Mouse (Mus musculus) MEL-GATA-1-ER (cell line): ENCODE measurements around the gene Pwp2.
"Not testable (repeated sequence)": the region's sequence is repeated elsewhere in the genome, so short reads cannot be mapped to it uniquely, and the experiment has no call there.

ENCODE experiments used
- DNase-seq: peaks from one replicate; pipeline ENCODE4 v3.0.0-alpha.2; 2012; ENCODE audit warnings: low read depth; ENCODE audit errors: extremely low read depth

Gene Pwp2

DNA sequence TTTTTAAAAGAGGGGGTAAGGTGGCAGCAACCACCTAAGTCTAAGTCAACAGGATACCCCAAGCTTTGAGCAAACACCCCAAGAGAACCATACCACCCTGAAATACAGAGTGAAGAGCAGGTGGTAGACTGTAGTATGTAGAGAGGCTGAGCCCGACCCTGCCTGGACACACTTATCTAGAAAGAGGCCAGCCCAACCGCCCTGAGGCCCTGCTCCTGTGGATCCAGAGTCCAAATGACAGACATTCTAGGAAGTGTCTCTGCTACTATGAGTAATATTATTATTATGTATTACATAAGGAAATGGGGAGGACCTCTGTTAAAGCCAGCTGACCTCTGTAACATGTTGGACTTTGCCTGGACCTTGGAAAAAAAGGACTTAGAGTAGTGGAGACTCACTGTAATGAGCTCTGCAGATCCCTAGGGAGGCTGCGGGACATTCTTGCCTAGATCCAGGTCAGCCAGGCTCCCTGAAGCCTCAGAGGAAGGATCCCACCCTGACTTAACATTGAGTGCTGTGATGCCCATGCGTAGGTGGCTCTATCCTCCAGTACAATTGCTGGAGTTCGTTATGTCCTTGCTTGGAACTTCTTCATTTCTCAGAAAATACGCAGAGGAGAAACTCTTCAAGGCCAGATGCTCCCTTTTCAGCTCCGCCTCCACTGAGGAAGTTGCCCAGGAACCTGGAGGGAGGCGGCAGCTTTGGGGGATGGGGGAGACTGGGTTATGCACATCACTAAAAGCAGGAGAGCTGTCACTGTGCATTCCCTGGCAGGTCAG is 41.0 kb downstream of the Pwp2 start:
- DNase-seq = no peak

DNA sequence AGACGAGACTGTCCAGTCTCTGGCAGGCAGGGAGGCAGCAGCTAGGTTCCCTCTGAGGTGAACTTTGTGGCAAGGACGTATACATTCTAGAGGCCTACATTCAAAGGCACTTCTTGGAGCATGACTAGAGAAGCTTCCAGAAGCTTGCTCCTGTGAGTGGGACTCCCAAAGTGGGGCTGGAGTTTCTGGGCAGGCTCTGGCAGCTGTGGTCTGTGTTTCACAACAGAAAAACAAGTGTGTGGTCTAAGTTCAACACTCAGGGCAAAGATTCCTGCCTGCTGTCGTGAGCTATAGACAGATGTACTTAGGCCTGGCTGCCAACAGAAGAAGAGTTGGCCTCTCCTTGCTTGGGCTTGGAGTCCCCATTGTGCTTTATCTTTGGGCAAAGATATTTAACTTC is 44.1 kb downstream of the Pwp2 start:
- DNase-seq = no peak

DNA sequence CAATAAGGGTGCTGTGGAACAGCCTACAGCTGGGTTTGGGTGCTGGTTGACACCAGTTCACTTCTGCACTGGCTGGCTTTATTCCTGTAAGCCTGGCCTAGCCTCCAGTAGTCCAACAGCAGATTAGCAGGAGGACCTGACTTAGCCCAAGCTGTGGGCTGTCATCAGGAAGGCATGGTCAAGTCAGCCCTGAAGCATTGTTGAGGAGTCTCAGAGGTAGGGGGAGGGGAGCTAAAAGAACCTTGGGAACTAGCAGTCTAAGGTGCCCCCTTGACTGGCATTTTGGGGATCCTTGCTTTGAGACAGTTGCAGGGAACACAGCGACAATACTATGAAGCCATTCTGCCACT is 44.7 kb downstream of the Pwp2 start:
- DNase-seq = no peak

DNA sequence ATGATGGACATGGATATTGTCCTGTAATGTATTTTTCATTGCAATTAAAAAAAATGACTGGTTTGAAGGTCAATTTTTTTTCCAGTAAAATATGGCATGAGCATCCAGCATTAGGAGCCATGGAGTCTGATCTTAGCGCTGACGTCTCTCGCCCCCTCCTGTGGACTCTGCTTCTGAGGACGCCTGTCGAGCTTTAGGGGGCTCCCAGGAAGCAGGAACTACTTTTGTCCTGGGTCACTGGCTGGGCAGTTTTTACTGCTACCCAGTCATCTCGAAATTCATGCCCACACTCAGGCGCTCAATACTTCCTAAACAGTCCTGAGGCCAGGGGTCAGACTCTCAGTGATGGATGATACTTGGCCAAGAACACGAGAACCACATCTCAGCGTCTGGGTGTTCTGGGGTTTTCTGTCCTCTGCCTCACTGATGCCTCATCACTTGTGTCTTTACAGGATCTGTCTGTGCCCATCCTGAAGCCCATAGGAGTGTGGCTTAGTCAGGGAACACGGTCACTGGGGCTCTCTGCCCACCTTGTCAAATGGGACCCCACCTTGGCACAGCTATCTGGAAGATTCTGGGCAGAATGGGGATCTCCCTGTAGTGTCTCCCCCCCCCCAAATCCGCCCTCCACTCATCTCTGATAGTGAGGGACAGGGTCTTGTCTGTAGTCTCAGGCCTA is 45.2 kb downstream of the Pwp2 start:
- no peak for DNase-seq

DNA sequence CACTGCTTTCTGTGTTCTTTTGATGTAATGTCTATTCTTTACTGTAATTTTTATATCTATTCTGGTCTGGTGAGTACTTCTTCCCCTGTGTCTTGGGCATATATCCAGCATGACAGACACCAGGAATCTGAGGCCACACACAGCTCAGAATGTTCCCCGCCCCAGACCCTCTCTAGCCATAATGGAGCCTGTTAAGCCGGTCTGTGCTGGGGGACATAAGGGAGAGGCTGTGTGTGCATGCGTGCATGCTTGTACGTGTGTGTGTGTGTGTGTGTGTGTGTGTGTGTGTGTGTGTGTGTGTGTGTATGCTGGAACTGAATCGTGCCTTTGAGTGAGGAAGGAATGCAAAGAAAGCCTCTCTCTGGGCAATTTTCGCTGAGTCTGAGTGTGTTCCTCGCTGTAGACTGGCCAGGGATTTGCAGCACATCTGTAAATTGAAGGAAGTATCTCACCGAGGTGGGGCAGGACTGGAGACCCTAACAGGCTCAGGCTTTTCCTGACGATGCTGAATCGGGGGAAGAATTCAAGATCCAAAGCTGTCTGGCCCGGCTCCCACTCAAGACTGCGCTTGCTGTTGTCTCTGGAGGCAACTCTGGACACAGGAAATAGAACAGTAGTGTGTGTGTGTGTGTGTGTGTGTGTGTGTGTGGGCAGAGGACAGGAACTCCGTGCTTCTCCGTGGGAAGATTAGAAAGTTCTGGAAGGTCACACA is 46.0 kb downstream of the Pwp2 start:
- no peak for DNase-seq

DNA sequence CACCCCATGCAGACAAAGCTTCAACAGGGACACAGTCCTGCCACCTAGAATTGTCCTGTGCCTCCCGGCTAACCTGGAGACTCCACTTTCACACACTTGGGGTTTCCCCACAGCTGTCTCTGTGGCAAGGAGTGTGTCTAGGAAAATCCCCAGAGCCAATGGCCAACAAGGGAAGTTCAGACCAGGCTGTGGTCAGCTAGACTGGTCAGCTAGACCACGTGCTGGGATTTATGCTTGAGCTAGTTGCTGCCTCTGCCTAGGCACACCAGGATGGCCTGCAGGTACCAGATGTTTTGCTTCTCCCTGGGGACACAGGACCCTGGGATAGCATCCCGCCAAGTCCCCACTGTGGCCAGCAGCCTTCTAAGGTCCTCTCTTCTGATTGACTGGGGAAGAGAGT is 47.8 kb downstream of the Pwp2 start:
- no peak for DNase-seq

DNA sequence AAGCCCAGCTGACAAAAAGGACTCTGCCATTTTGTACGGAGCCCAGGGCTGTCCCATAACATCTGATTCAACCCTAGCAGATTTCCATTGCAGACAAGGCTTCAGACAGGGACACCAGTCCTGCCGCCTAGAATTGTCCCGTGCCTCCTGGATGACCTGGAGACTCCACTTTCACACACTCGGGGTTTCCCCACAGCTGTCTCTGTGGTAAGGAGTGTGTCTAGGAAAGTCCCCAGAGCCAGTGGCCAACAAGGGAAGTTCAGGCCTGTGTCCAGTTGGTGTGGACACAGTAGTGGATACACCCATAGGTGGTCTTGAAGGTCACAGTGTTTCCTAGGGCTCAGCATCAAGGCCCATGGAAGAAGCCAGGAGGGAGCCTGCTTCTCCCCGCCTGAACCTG is 49.0 kb downstream of the Pwp2 start:
- DNase-seq = no peak

DNA sequence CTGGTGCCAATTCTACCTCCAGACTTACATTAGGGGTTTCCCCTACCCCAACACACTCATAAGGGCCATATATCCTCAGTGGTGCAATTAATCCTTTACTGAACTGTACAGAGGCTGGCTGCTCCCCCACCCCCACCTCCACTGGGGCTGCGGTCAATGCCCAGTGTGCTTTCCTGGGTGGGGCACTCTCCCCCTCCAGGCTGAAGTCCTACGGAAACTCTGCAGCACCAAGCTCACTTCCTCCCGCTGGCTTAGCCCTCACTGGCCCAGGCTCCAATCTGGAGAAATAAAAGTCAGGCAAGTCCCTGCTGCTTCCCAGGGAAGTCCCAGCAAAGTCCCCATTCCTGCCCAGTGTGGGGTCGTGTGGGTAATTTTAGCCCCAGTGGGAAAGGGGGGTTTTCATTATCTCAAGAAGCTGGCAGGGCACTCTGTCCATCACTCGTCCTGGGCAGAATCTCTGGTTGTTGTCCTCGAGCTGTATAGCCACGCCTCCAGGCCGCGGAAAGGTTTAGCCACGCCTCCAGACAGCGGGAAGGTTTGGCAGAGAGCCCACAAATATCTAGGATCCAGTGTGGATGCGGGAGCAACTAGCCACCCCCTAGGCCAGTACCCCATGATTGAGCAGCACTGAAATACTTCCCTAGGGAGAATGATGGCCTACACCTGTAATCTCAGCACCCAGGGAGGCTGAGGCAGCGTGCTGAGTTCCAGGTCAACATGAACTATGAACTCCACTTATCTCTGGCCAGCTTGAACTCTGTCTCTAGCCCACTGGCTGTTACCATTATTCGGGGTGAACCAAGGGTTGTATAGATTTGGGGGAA is 49.8 kb downstream of the Pwp2 start:
- DNase-seq = no peak

DNA sequence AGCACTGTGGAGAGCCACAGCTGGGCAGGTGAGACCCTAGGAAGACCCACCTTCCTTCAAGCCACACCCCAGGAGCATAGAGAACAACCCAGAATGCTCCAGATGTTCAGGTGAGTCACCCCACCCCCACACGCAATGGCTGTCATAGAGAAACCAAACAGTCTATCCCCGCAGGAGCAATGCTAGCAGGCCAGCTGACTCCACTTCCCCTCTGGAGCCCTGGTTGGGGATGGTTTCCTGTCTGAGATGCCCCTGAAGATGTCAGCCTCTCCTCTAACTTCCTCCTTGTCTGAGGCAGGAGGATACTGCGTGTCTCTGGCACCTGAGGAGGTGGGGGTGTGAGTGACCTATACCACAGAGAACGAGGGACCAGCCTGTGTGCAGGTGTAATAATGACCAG is 50.5 kb downstream of the Pwp2 start:
- no peak for DNase-seq

DNA sequence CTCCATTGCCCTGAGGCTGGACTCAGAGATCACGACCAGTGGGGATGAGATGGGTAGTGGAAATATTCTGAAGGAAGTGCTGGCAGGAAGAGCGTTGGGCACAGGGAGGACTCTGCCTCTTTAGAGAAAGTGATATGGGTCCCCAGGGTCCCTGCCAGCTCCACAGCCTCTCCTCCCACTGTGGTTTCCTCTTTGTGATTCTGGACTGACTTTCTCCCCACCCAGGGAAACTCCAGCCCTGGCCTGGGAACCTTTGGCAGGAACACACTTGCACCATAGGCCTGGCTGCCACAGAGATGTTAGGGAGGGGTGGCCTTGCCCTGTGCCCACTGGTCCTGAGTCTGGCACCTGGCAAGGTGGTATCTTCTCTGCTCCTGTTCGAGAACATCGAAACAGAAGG is 55.0 kb downstream of the Pwp2 start:
- no peak for DNase-seq

DNA sequence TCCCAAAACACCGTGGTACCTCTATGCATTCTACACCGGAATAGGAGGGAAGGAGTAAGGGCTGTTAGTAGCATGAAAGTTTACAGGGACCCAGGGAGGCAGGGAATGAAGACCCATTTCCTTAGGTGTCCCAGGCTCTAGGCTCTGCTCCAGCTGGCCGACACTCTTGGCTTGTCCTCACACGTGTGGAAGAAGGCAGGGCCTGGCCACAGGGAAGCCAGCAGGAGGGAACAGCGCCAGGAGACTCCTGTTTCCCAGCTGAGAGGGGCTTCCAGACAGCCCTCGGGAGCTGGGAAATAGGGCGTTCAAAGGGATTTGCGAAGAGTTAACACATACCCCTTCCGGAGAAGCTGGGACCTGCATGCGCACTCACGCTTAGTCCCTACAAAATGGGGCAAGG is 55.5 kb downstream of the Pwp2 start:
- no peak for DNase-seq

DNA sequence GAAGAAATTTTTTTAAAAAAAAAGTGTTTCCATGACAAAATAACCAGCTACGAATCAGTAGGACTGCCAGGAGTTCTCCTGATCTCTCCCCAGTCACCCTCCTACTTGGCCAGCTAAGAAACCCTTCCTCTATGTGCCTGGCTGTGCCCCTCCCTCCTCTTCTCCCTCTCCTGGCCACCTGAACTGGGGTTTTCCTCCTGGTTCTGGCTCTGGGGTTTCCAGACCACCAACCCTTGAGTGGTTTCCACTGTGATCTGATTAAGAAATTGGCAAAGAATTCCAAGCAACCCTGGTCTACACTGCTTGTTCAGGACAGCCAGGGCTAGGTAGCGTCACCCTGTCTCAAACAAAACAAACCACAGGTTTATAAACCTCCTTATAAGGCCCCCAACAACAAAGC is 56.3 kb downstream of the Pwp2 start:
- DNase-seq = no peak

DNA sequence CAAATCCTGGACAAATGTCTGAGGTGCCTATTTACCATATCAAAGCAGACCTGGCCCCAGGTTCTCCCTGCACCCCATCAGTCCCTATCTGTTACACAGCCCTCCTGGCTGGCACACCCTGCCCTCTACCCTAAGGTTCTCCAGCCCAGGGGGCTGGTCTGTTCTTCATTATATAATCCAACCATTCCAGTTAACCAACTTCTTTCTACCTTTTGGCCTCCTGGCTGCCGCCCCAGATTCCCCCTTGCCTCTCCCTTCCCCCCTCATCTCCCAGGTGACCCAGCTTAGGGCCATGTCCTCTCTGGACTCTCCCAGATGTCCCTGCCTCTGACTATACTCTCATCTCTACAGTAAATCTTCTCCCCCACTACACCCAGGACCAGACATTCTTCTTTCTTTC is 57.0 kb downstream of the Pwp2 start:
- no peak for DNase-seq

DNA sequence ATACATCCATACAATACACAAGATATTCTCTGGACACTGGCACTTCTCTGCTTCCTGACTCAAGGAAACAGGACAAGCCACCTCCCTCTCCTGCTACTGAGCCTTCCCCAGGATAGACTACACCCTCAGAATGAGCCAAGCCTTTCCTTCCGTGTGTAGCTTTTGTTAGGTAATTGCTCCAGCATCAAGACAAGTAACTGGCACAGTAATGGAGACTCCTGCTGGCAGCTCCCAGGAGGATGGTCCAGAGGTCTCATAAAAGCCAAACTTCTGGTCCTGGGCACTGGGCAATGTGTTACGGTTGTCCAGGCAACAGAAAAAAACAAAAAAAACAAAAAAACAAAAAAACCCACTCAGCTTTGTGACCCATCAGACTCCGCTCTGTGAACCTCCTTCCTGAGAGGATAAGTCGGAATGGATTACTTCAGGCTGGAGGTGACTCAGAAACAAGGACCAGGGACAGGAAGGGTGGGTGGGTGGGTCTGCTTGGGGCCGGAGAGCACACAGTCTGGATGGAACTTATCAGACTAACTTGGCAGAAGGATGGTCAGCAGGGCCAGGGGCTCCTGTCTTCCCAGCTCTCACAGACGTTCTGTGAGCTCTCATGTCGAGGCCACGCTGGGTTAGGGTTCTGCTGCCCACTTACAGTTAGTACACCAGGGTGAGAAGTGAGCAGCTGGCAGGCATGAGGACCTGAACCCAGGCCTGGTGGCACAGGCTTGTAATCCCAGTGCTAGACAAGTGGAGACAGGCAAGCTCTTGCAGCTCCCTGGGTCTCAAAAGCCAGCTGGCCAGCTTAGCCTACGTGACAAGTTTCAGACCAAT is 57.7 kb downstream of the Pwp2 start:
- DNase-seq = no peak

DNA sequence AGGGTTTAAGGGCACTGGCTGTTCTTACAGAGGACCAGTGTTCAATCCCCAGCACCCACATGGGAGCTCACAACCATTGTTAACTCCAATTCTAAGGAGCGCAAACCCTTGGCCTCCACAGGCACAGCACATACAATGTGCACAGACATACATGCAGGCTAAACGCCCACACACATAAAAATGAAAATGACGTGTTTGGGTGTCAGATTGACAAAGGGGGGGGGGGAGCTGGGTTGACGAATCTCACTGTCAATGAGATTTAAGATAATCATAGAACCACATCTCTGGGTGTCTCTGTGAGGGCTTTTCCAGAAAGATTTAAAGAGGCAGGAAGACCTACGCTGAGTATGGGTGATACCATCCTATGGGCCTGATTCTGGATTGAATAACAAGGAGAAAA is 58.6 kb downstream of the Pwp2 start:
- DNase-seq = no peak

DNA sequence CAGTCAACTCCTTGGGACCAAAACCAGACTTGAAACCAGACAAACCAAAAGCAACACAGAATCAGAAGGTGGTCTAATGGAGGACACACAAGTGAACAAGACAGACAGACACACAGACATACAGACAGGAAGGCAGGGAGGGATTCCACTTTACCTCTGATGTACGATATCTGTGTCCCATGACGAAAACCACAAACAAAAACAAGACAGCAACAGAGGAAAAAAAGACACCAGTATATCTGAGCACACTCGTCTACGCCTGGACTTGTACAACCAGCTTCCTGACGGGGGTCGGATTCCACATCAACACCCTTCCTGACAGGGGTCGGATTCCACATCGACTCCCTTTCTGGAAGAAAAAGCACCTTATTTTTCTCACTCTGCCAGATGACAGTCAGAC is 59.9 kb downstream of the Pwp2 start:
- not testable (repeated sequence) for DNase-seq

DNA sequence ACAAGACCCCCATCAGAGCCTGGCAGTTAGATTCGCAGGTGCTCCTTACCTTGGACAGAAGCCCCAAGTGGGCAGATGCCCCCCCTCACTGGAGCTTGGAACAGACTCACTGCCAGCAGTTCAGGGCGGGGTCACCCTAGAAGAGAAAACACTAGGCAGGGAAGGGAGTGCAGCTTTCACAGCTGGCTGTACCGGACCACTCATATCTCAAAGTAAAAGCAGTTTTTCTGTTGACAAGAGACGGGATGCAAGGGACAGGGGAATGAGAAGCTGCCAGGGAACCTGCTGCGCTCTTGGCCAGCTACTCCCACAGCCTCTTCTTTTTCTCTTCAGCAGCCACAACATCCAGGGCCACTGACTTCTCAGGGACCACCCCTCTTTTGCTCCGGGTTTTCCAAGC is 60.8 kb downstream of the Pwp2 start:
- DNase-seq = not testable (repeated sequence)
